Comparison of ENCODE assay signal across 8 mouse cellular contexts in the genomic region with DNA sequence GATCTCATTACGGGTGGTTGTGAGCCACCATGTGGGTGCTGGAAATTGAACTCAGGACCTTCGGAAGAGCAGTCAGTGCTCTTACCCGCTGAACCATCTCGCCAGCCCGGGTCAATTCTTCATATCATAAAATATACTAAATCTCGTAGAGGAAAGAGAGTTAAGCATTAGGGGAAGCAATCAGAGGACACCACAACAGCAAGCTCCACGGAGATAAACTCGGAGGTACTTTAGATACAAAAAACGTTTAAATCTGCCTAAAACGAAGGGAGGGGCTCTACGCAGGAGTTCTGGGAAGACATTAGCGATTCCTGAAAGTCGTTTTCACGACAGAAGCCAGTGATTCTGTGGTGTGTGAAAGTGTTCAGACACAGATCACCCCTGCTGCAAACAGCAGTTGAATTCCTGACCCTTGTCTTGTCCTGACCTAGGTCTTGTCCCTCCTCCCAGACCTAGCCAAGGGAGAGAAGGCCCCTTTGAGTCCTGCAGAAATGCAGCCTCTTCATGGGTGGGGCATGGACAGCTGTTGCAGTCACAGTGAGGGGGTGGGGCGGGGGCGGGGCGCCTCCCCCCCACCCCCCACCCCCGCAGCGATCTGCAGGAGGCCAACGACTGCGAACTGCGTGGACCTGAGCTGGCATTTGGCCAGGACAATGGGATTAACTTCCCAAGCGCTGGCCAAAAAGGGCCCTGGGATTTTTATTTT. TPM values are rescaled to one million over a fixed set of nuclear protein-coding genes. Genes with fewer than 3 reads are reported as not detected.
DNase-seq lines count a peak whose midpoint lies in the region; ATAC-seq lines count a peak whose summit lies in the region.
"Had no signal": no experiment of that assay in that cellular context is flagged by ENCODE, and none has a peak within 500 bp of the region (broad histone marks: within the 10 kb centered on the region; RNA-seq: fewer than 3 reads in every experiment).

No protein-coding gene starts in this region.

- H3K9ac ChIP-seq in neural tube, embryonic 12.5 days: no peak overlapping the region
- H3K9ac ChIP-seq in forebrain, embryonic 15.5 days (replicated peaks): no peak overlapping the region
- peak overlapping the region; percentile 42; the same call in 1 of the 2 replicates for H3K9ac ChIP-seq in stomach, embryonic 16.5 days (ENCODE audit: low read length)

- H3K4me3 ChIP-seq in neural tube, embryonic 12.5 days: no peak overlapping the region
- H3K4me3 ChIP-seq in forebrain, embryonic 15.5 days: 0 out of 2 replicates have a peak overlapping the region, but pooled peaks have one; percentile 6
- no peak overlapping the region for H3K4me3 ChIP-seq in stomach, embryonic 16.5 days (replicated peaks; ENCODE audit: low read length)

- DNase-seq in neural tube, embryonic 10.5 days (ENCODE audit: extremely low spot score, low spot score): no peak
- DNase-seq in kidney, postnatal 14 days: peak; percentile 55
- no peak for DNase-seq in layer of hippocampus, adult 11-12 months (ENCODE audit: low spot score)
- no peak for DNase-seq in left cerebral cortex, adult 8-10 months (ENCODE audit: low spot score in 2 of 2)
- DNase-seq: right cerebral cortex, postnatal 4 days had no signal

- 0 out of 2 replicates have a peak overlapping the region, but pooled peaks have one; percentile 18 for H3K4me2 ChIP-seq in neural tube, embryonic 12.5 days (replicated peaks)
- H3K4me2 ChIP-seq in forebrain, embryonic 15.5 days (replicated peaks): peak overlapping the region; percentile 15; the same call in 1 of the 2 replicates
- H3K4me2 ChIP-seq in stomach, embryonic 16.5 days (ENCODE audit: low read depth, low read length): peak overlapping the region; percentile 24

- peaks cover 18% of the 10 kb centered on the region for H3K4me1 ChIP-seq in neural tube, embryonic 12.5 days
- peaks cover 14% of the 10 kb centered on the region for H3K4me1 ChIP-seq in forebrain, embryonic 15.5 days
- H3K4me1 ChIP-seq in stomach, embryonic 16.5 days (ENCODE audit: control insufficient read depth, insufficient read depth, low read length): peaks cover 27% of the 10 kb centered on the region

- no peaks in the 10 kb centered on the region for H3K36me3 ChIP-seq in neural tube, embryonic 12.5 days
- H3K36me3 ChIP-seq in forebrain, embryonic 15.5 days: no peaks in the 10 kb centered on the region
- no peaks in the 10 kb centered on the region for H3K36me3 ChIP-seq in stomach, embryonic 16.5 days (ENCODE audit: control insufficient read depth, insufficient read depth, low read length)

- H3K27me3 ChIP-seq in neural tube, embryonic 12.5 days (replicated peaks): no peaks in the 10 kb centered on the region
- no peaks in the 10 kb centered on the region for H3K27me3 ChIP-seq in forebrain, embryonic 15.5 days
- no peaks in the 10 kb centered on the region for H3K27me3 ChIP-seq in stomach, embryonic 16.5 days (ENCODE audit: control insufficient read depth, insufficient read depth, low read length)

- WGBS in neural tube, embryonic 12.5 days: 44% methylated on average over 23 of the region's 23 CpGs
- 40% methylated on average over 22 of the region's 23 CpGs for WGBS in forebrain, embryonic 15.5 days
- 45% methylated on average over 22 of the region's 23 CpGs for WGBS in stomach, embryonic 16.5 days

- H3K9me3 ChIP-seq in neural tube, embryonic 12.5 days: no peaks in the 10 kb centered on the region
- no peaks in the 10 kb centered on the region for H3K9me3 ChIP-seq in forebrain, embryonic 15.5 days
- no peaks in the 10 kb centered on the region for H3K9me3 ChIP-seq in stomach, embryonic 16.5 days (replicated peaks; ENCODE audit: control insufficient read depth, low read length)

- no peak overlapping the region for H3K27ac ChIP-seq in neural tube, embryonic 12.5 days
- no peak overlapping the region for H3K27ac ChIP-seq in forebrain, embryonic 15.5 days (replicated peaks)
- 0 out of 2 replicates have a peak overlapping the region, but pooled peaks have one; percentile 17 for H3K27ac ChIP-seq in stomach, embryonic 16.5 days (ENCODE audit: low read length)

- no peak for ATAC-seq in neural tube, embryonic 12.5 days (ENCODE audit: low FRiP score, low read depth)
- ATAC-seq in forebrain, embryonic 15.5 days (replicated peaks): no peak
- no peak for ATAC-seq in stomach, embryonic 16.5 days (ENCODE audit: insufficient read depth, low FRiP score)

RNA-seq across cellular contexts. Expression of gene Atp2a2, which starts 11.5 kb away (rescaled TPM):
- 67.6 and 76.1 TPM in 2 replicates for polyA plus RNA-seq in neural tube, embryonic 12.5 days (2016; fragmentation: Nextera tagmentation; extraction: Ambion mirVana)
- 38.5 and 39.1 TPM in 2 replicates for polyA plus RNA-seq in forebrain, embryonic 15.5 days (2015; fragmentation: Nextera tagmentation; extraction: Ambion mirVana)
- polyA plus RNA-seq in stomach, embryonic 16.5 days (2015; fragmentation: Nextera tagmentation; extraction: Ambion mirVana): 25.5 and 27.3 TPM in 2 replicates
- 100 to 1,000 TPM; 616 to 703 (median 645) TPM for total RNA-seq in left cerebral cortex, adult 8-10 months (2022)
